Mouse (Mus musculus) megakaryocyte, adult 5-6 weeks (primary cell): Measurements from ENCODE around the gene B230219D22Rik. TPM values are rescaled to one million over a fixed set of nuclear protein-coding genes. Genes with fewer than 3 reads are reported as not detected.
"Not testable (repeated sequence)": the region's sequence is repeated elsewhere in the genome, so short reads cannot be mapped to it uniquely, and the experiment has no call there.

Experiments used
- ATAC-seq: 2 replicates; pipeline ENCODE4 v1.8.0; 2016; ENCODE audit warnings: mild to moderate bottlenecking, inconsistent platforms; ENCODE audit not compliant: poor library complexity, severe bottlenecking
- total RNA-seq, 2 experiments: library from RNA; stranded (forward) in 1 of 2; stranded (reverse) in 1 of 2; fragments of 153-499, 151-499 nt in 1 of 2; fragments of 221-1000, 200-1000 nt in 1 of 2; gene quantifications; 2 replicates each; pipeline versions ENCODE4 v1.2.3 to v1.2.4; 2015 to 2017

The B230219D22Rik gene
- total RNA-seq (2015) = 59.5 and 68.7 TPM in 2 replicates
- total RNA-seq (2017) = 32.5 and 35.8 TPM in 2 replicates

- ATAC-seq = peak; percentile 96
These were observed at the start of gene B230219D22Rik for GRCm38 (mm10) chr13:55692535-55693242. B230219D22Rik (plus strand) TSS chr13:55693124.

- ATAC-seq = no peak
These were observed 48.4 kb upstream of the B230219D22Rik start for GRCm38 (mm10) chr13:55644525-55644924.

- no peak for ATAC-seq
These were observed 42.8 kb upstream of the B230219D22Rik start for GRCm38 (mm10) chr13:55650098-55650497.

DNA sequence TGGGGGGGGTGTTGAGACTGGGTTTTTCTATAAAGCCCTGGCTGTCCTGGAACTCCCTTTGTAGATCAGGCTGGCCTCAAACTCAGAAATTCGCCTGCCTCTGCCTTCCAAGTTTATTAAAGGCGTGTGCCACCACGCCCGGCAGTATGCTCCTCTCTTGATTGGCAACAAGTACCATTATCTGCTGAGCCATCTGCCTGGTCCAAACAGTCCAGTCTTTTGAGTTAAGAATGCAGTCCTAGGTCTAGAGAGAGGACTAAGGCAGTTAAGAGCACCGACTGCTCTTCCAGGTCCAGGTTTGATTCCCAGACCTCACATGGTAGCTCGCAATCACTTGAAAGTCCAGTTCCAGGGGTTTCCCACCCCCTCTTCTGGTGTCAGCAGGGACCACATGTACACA, 41.9 kb upstream of the B230219D22Rik start:
- no peak for ATAC-seq

DNA sequence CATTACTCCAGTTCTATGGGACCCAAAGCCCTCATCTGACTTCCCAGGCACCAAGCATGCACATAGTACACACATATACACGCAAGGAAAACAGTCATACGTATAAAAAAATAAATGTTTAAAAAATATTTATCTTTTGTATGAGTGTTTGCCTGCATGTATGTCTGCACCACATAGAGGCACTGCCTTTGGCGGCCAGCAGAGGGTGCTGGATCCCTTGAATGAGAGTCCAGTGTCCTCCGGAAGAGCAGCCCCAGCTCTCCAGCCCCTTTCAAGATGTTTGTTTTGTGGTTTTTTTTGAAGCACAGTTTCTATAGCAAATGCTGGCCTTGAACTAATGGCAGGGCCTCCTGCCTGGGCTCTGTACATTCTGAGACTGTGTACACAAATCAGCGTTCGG, 24.4 kb upstream of the B230219D22Rik start:
- peak; percentile 63 for ATAC-seq

GRCm38 (mm10) chr13:55672711-55673110, 20.2 kb upstream of the B230219D22Rik start:
- ATAC-seq = no peak

DNA sequence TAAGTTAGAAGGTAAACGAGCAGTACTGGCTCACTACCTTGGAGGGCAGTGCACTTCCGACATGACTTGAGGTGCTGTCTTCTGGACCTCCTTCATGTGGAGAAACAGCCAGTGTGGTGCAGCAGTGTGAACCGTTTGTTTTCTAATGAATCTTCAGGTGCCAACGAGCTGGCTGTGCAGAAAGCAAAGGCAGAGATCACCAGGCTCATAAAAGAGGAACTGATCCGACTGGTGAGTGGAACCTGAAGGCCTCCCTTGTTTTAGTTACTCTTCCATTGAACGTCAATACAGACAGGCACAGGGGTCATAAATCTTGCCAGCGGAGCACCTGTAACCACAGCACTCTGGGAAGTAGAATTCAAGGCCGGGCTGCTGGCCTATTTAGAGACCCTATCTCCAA, 15.6 kb upstream of the B230219D22Rik start:
- ATAC-seq = no peak

GRCm38 (mm10) chr13:55682201-55682600, 10.7 kb upstream of the B230219D22Rik start:
- ATAC-seq = no peak

- ATAC-seq = no peak
These were observed 9.3 kb upstream of the B230219D22Rik start for GRCm38 (mm10) chr13:55683581-55683980.

DNA sequence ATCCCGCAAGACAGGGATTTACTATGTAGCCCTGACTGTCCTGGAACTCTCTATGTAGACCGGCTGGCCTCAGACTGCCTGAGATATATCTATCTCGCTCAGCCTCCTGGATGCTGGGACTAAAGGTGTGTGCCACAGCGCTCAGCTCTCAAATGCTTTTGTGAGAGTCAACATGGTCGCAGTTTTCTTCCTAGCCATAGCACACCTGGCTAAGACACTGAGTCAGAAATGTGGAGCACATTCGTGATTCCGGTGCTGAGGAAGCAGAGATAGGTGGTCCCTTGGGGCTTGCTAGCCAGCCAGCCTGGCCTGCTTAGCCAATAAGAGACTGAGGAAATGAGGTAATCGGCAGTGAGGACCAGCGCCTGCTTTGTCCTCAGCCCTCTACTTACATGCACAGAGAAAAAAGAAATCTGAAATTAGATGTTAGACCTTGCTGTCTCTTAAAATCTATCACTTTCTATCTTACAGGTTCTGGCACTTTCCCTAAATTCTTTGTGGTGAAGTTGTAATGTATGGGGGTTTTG, 6.8 kb upstream of the B230219D22Rik start:
- ATAC-seq = no peak

DNA sequence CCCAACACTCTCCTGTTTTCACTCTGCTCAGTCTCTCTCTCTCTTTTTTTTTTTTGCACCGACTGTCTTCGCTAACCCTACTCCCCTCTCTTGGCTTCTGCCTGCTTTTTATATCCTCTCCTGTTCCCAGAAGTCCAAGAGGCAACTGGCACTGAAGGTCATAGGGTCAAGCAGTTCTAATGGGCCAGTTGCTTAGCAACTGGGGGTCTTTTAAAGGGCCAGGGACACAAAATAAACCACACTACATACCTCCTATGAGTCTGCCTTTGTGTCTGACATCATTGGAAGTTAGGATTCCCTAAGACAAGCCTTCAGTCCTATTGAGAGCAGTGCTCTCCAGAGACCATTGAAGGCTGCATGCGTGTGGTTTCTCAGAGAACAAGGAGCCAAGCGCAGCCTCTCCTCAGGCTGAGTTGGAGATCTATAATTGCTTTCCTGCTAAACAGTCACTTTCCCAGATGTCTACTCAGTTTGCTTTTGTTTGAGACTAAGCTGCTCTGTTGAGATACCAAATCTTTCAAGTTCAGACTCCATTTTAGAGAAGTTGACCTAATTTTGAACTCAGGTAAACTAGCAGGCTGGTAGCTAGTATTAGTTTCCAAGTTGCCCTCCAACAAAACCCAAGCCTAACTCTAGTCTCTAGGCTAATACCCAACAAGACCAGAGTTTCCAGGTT, 4.9 kb upstream of the B230219D22Rik start:
- ATAC-seq = no peak

GRCm38 (mm10) chr13:55693243-55693721, 358 bp downstream of the B230219D22Rik start:
- ATAC-seq = peak; percentile 73

DNA sequence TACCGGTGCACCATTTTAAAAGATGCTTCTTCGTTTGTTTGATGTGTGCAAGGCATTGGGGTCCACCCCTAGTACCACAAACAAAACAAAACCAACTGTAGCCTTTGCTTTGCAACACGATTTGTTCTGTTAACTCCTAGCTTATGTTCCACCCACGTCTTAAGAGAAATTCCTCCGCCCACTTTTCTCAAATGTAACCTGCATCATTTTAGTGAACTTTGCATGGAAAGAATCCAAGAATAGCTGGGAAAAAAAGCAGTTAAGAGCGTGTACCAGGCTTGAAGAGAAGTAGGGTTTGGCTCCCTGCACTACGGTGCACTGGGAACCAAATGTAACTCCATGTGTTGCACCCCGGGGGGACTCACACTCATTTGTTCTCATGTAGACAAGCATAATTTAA, 1.2 kb downstream of the B230219D22Rik start:
- no peak for ATAC-seq

DNA sequence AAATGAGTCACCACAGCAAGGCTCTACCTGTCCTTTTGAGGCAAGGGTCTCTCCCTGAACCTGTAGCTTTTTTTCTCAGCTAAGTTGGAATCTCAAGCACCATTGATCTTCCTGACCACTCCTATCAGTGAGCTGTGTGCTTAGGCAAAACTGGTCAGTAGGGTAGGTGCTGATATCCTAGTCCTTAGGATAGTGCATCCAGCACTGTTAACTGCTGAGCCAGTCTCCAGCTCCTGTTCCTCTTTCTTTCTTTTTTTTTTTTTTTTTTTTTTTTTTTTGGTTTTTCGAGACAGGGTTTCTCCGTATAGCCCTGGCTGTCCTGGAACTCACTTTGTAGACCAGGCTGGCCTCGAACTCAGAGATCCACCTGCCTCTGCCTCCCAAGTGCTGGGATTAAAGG, 3.1 kb downstream of the B230219D22Rik start:
- ATAC-seq = not testable (repeated sequence)

- no peak for ATAC-seq
These were observed 11.4 kb downstream of the B230219D22Rik start for GRCm38 (mm10) chr13:55704301-55704700.

DNA sequence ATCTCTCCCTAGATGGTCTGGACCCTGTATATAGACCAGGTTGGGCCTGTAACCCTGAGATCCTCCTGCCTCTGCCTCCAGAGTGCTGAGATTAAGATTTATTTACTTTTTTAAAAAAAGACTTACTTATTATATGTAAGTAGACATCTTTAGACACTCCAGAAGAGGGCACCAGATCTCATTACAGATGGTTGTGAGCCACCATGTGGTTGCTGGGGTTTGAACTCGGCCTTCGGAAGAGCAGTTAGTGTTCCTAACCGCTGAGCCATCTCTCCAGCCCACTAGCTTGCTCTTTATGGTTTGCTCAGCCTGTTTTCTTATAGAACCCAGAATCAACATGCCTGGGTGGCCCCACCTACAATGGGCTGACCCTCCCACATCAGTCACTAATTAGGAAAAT, 19.9 kb downstream of the B230219D22Rik start:
- no peak for ATAC-seq

GRCm38 (mm10) chr13:55714501-55715166, 21.7 kb downstream of the B230219D22Rik start, which contains the start of gene Txndc15:
Txndc15 (plus strand) TSS chr13:55714650.
- ATAC-seq = peak; percentile 100

DNA sequence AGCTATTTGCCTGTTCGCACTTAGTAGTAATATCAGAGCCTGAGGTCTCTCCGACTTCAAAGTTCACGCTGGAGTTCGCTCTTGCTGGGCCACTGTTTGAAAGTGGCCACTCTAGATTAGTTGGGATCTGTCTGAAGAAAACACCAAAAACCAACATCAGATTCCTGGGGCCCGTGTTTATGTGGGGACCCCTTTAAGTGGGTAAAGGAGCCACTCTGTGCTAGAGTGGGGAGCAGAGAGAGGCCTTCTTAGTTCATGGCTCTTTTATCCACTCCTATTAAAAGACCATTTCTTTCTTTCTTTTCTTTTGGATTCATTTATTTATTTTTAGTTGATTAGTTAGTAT, 22.2 kb downstream of the B230219D22Rik start:
- no peak for ATAC-seq

DNA sequence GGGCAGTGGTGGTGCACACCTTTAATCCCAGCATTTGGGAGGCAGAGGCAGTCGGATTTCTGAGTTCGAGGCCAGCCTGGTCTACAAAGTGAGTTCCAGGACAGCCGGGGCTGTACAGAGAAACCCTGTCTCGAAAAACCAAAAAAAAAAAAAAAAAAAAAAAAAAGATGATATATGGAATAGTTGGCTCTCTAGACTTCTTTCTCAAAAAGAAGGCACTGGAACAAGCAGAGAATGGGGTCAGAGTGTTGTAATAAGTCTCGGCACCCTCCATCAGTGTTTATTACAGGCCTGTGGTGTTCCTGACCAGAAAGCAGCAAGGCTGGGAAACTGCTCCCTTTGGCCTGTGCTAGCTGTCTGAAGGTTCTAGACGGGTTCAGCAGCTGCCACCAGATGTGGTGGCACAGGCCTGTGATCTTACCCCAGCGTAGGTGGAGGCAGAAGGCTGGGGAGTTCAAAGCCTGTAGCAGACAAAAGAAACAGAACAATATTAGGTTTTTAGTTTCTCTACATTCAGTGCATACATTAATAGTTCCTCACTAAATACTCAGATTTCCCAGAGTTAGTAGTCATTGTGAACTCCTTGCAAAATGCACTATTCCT, 23.1 kb downstream of the B230219D22Rik start:
- no peak for ATAC-seq

DNA sequence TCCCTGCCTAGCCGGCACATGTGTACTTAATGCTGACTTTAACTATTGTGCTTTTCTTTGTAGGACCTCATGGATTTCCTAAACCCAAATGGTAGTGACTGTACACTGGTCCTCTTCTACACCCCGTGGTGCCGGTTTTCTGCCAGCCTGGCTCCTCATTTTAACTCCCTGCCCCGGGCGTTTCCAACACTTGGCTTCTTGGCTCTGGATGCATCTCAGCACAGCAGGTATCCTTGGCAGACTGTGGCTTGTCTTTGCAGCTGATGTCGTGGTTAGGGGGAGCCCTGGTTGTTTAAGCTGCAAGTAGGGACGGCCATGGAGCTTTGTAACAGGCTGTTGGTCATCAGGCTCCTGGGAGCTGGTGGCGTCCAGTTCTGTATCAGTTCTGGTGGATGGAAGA, 28.6 kb downstream of the B230219D22Rik start:
- no peak for ATAC-seq

- ATAC-seq = no peak
These were observed 29.1 kb downstream of the B230219D22Rik start for GRCm38 (mm10) chr13:55721995-55722394.
